Mouse (Mus musculus) midbrain, embryonic 16.5 days (tissue): Measurements from ENCODE around the gene Cox19. TPM values are rescaled to one million over a fixed set of nuclear protein-coding genes. Genes with fewer than 3 reads are reported as not detected.

ENCODE experiments used
- ATAC-seq: fragments of 200-750 bp; cut with Nextera tagmentation; 2 replicates; pipeline ENCODE4 v1.8.0; 2017; ENCODE audit warnings: moderate TSS enrichment
- H3K27ac ChIP-seq: fragments of 300-500 bp; sonication (generic); 2 replicates; pipeline ENCODE4 v1.5.1; 2014; ENCODE audit warnings: mild to moderate bottlenecking, low read length, mixed read lengths
- H3K27me3 ChIP-seq: fragments of 300-500 bp; sonication (generic); 2 replicates; pipeline ENCODE4 v1.6.1; 2014; ENCODE audit warnings: low read depth, low read length, mixed read lengths; ENCODE audit not compliant: control insufficient read depth, insufficient read depth
- H3K36me3 ChIP-seq: fragments of 300-500 bp; sonication (generic); 2 replicates; pipeline ENCODE4 v1.6.1; 2014; ENCODE audit warnings: mild to moderate bottlenecking, low read length, moderate library complexity, mixed read lengths; ENCODE audit not compliant: control insufficient read depth, insufficient read depth
- H3K4me1 ChIP-seq: fragments of 300-500 bp; sonication (generic); 2 replicates; pipeline ENCODE4 v1.6.1; 2014; ENCODE audit warnings: mild to moderate bottlenecking, low read length, mixed read lengths; ENCODE audit not compliant: control insufficient read depth, insufficient read depth
- H3K4me2 ChIP-seq: fragments of 300-500 bp; sonication (generic); 2 replicates; pipeline ENCODE4 v1.6.1; 2014; ENCODE audit warnings: mild to moderate bottlenecking, low read length, mixed read lengths
- H3K4me3 ChIP-seq: fragments of 300-500 bp; sonication (generic); 2 replicates; pipeline ENCODE4 v1.5.1; 2014; ENCODE audit warnings: low read depth, mild to moderate bottlenecking, low read length, moderate library complexity, mixed read lengths
- H3K9ac ChIP-seq: fragments of 300-500 bp; sonication (generic); 2 replicates; pipeline ENCODE4 v1.6.1; 2014; ENCODE audit warnings: low read depth, low read length, mixed read lengths
- H3K9me3 ChIP-seq: fragments of 300-500 bp; sonication (generic); replicated peaks from 2 replicates; pipeline ENCODE4 v1.6.1; 2014; ENCODE audit warnings: mild to moderate bottlenecking, low read length, mixed read lengths; ENCODE audit not compliant: control insufficient read depth, poor library complexity, severe bottlenecking
- WGBS: fragments of 180-500 bp; shearing (Covaris S2); extraction: QIAGEN DNeasy Blood & Tissue Kit; methylation state at CpG from one replicate; pipeline ENCODE4 v1.1.7; 2014; 5-methylcytosine and 5-hydroxymethylcytosine counted together
- polyA plus RNA-seq: library from polyadenylated mRNA; unstranded; fragments of >200 nt; fragmentation: Nextera tagmentation; extraction: Ambion mirVana; gene quantifications from 2 replicates; pipeline ENCODE4 v1.2.1, GENCODE M21; 2015

The Cox19 gene
- polyA plus RNA-seq, 1 experiment from 2014 or later: 102 TPM

DNA sequence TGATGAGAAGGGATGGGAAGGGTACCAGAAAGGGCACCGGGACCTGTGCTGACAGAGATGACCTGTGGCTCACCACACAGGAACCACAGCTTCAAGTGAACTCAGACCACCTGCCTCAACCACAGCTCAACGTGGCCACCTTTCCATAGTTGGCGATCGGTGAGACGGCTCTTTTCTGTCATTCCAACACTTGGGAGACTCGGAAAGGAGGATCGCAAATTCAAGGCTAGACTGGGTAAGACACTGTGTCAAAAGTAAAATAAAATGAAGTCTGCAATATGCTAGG, 27.0 kb upstream of the Cox19 start:
- Histone ChIP-seq H3K4me1 (peaks cover 10% of the 10 kb centered on the region; the same call in 1 of the 2 replicates), H3K9me3 (no peaks in the 10 kb centered on the region), H3K27me3 (no peaks in the 10 kb centered on the region), H3K27ac (no peak overlapping the region), H3K4me2 (no peak overlapping the region), H3K4me3 (no peak overlapping the region), H3K9ac (no peak overlapping the region), H3K36me3 (no peaks in the 10 kb centered on the region)
- ATAC-seq: no peak
- 90% methylated on average over 7 of the region's 7 CpGs for WGBS

DNA sequence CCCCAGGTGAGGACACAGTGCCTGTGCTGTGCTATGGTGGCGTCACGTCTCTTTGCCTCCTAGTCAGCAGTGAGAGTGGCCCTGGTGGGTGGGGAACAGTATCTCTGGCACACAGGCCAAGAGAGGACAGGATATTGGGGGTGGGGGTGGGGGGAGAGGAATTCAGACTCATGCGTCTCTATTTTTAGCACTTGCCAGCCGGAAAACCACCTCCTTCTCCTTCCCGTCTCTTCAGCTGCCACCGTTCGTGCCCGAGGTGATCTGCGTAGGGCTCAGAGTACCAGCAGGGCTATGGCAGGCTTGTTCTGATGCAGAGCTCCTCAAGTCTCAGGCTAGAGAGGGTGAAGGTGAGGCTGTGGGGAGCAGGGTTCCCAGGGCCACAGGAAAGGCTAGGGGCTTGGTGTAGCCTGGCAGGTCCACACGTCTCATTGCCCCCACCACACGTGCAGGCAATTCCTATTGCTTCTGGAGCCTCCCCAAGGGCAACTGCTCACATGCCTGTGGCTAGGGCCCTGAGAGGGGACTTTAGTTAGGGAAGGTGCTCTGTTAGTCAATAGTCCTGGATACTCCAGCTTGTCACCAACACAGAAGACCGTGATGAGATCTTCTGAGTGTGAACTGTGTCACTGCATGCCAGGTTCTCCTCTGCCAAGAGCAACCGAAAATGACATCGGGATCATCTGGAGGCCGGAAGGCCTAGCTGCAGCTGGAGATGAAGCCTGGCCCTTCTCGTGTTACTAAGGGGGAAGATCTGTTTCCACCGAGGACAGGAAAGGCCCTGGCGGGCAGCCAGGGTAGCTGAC, 26.5 kb upstream of the Cox19 start, which contains the start of gene Gpr146:
TSS of gene Gpr146 (plus strand) at position 230 of the 803 bp plus-strand sequence.
- H3K27me3 ChIP-seq: no peaks in the 10 kb centered on the region
- H3K9me3 ChIP-seq: no peaks in the 10 kb centered on the region
- H3K36me3 ChIP-seq: no peaks in the 10 kb centered on the region
- no peak within 1 kb of the TSS for H3K9ac ChIP-seq
- no peak within 1 kb of the TSS for H3K4me3 ChIP-seq
- ATAC-seq: no peak
- H3K4me2 ChIP-seq: no peak within 1 kb of the TSS
- WGBS: 86% methylated on average over 18 of the region's 18 CpGs
- H3K27ac ChIP-seq: no peak within 1 kb of the TSS; the same call in 1 of the 2 replicates
- H3K4me1 ChIP-seq: peaks cover 14% of the 10 kb centered on the region

DNA sequence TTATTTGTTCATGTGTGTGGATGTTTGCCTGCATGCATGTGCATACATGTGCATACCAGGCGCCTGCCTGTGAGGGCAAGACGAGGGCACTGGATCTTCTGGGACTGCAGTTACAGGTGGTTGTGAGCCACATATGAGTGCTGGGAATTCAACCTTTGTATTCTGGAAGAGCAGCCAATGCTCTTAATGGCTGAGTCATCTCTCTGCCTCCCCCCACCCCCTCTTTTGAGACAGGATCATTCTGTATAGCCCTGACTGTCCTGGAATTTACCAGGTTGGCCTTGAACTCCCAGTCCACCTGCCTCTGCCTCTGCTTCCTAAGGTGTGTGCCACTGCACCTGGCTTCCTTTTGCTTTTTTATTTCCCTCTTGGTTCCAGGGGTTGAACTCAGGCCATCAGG, 23.6 kb upstream of the Cox19 start:
- no peak for ATAC-seq
- WGBS: 85% methylated on average over 2 of the region's 2 CpGs

DNA sequence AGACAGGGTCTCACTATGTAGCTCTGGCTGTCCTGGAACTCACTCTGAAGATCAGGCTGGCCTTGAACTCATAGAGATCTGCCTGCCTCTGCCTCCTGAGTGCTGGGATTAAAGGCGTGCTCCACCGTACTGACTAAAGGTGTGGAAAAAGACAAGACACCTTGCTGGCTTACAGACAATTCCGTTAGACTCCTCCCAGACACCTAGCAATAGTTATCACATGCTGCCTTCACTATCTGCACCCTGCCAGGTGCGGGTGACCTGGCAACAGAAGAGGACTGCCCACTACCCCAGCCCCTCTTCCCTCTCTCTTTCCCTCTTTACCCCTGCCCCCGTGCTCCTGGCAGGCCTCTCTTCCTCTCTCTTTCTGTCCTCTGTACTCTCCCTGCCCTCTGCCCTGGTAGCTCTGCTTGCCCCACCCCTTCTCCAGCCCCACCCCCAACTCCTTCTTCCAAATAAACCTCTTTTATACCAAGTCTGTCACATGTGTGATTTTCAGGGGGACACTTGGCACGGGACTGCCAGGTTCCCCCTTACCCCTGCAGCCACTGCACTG, 22.7 kb upstream of the Cox19 start:
- no peaks in the 10 kb centered on the region for H3K9me3 ChIP-seq
- no peaks in the 10 kb centered on the region for H3K36me3 ChIP-seq
- WGBS: 83% methylated on average over 6 of the region's 6 CpGs
- no peak overlapping the region for H3K4me2 ChIP-seq
- no peaks in the 10 kb centered on the region for H3K27me3 ChIP-seq
- no peak overlapping the region for H3K27ac ChIP-seq
- no peak for ATAC-seq
- H3K9ac ChIP-seq: no peak overlapping the region
- no peak overlapping the region for H3K4me3 ChIP-seq
- H3K4me1 ChIP-seq: peaks cover 20% of the 10 kb centered on the region

More for the DNA sequence above, 23.6 kb upstream of the Cox19 start:
- Histone ChIP-seq H3K4me1 (peaks cover 20% of the 10 kb centered on the region), H3K4me2 (no peak overlapping the region), H3K27me3 (no peaks in the 10 kb centered on the region), H3K36me3 (no peaks in the 10 kb centered on the region), H3K27ac (no peak overlapping the region), H3K4me3 (no peak overlapping the region), H3K9me3 (no peaks in the 10 kb centered on the region), H3K9ac (no peak overlapping the region)

DNA sequence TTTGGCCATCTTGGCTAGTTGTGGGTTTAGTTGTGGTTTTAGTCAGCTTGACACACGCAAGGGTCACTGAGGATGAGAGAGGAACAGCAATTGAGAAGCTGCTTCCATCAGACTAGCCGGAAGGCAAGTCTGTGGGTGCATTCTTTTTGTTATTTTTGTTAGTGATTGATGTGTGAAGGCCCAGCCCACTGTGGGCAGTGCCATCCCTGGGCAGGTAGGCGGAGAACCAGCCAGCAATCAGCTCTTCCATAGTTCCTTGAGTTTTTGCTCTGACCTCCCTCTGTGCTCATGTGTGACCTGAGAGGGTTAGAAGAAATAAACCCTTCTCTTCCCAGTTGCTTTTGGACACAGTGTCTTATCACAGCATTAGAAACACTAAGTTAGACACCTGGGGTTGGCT, 21.9 kb upstream of the Cox19 start:
- peaks cover 20% of the 10 kb centered on the region for H3K4me1 ChIP-seq
- H3K27me3 ChIP-seq: no peaks in the 10 kb centered on the region
- WGBS: 90% methylated on average over 3 of the region's 3 CpGs
- no peak overlapping the region for H3K9ac ChIP-seq
- no peaks in the 10 kb centered on the region for H3K36me3 ChIP-seq
- no peak for ATAC-seq
- H3K4me2 ChIP-seq: peak overlapping the region; percentile 87
- H3K4me3 ChIP-seq: no peak overlapping the region
- H3K9me3 ChIP-seq: no peaks in the 10 kb centered on the region
- H3K27ac ChIP-seq: no peak overlapping the region

DNA sequence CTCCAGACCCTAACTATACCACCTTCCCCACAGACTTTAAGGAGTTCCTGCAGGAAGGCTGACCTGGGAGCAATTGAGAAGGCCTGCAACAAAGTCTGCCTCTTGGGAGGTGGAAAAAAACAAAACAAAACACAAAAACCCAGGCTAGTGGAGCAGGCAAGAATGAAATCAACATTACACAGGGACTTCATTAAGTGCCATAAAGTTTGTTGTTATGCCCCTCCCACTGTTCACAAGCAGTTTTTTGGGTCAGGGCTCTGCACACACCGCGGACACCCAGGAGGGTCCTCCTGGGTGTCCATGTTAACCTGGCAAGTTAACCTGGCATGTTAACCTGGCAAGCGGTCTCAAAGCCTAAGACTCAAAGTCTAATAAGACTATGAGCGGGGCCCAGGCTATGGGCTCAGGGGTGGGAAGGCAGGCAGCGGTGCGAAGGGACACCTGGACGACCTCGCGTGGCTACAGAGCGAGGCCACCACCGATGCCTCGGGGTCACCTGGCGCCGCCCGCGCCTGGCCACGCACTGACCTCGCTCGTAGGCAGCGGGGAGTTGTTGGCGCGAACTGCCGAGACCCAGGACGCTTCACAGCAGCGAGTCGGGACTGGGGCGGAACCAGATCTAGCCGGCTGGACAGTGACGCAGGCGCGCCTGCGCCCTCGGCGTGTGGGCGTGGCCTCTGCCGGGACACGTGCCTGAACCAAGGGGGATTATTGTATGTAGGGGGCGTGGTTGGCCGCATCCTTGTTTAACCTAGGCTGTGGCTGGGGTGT, 20.6 kb upstream of the Cox19 start:
- H3K4me3 ChIP-seq: peak overlapping the region; percentile 75
- peak; percentile 92 for ATAC-seq
- peaks cover 20% of the 10 kb centered on the region for H3K4me1 ChIP-seq
- no peaks in the 10 kb centered on the region for H3K36me3 ChIP-seq
- 2% methylated on average over 39 of the region's 39 CpGs for WGBS
- H3K4me2 ChIP-seq: peak overlapping the region; percentile 87
- H3K27ac ChIP-seq: peak overlapping the region; percentile 79
- H3K9ac ChIP-seq: peak overlapping the region; percentile 89
- H3K9me3 ChIP-seq: no peaks in the 10 kb centered on the region
- H3K27me3 ChIP-seq: no peaks in the 10 kb centered on the region

DNA sequence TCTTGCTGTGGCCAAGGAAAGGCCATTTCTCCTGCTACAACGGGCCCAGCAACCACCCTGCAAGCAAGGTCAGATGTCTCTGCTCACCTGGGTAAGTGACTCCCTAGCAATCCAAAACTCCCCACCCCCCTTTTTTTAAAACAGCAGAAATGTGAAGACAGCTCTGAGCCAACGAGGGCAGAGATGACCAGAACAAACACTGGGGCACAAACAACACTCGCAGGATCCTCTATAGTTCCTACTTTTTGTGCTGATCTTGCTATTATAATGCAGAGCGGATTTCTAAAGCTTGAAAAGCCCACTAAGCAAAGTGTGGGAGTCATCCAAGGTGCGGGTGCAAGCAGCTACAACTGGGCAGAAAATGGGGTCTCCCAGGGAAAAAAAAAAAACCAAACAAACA, 19.9 kb upstream of the Cox19 start:
- Histone ChIP-seq H3K9ac (0 out of 2 replicates have a peak overlapping the region, but pooled peaks have one; percentile 34), H3K27ac (no peak overlapping the region)

DNA sequence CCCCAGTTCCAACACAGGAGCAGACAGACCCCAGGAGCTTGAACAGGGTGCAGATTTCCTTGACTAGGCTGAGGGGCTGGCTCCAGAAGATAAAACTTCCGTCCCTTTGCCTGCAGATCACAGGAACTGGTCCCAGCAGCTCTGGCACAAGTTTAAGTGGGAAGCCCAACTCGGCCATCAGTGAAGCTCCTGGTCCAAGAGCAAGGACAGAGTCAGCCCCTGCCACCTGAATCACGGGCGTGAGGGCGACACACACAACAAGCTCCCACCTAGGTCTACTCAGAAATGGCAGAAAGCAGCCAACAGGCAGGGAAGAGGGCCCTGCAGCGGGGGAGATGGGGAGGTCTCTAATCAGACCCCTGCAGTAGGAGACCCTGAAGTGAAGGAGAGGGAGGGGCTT, 19.1 kb upstream of the Cox19 start:
- Histone ChIP-seq H3K27ac (no peak overlapping the region), H3K4me1 (peaks cover 20% of the 10 kb centered on the region), H3K36me3 (no peaks in the 10 kb centered on the region), H3K4me3 (no peak overlapping the region), H3K4me2 (no peak overlapping the region), H3K9ac (peak overlapping the region; percentile 34; the same call in 1 of the 2 replicates), H3K27me3 (no peaks in the 10 kb centered on the region), H3K9me3 (no peaks in the 10 kb centered on the region)
- no peak for ATAC-seq
- WGBS: 91% methylated on average over 6 of the region's 6 CpGs

More for the DNA sequence above, 19.9 kb upstream of the Cox19 start:
- ATAC-seq: no peak
- WGBS: 57% methylated on average over 5 of the region's 5 CpGs
- peaks cover 20% of the 10 kb centered on the region for H3K4me1 ChIP-seq
- H3K36me3 ChIP-seq: no peaks in the 10 kb centered on the region
- peak overlapping the region; percentile 87 for H3K4me2 ChIP-seq
- H3K4me3 ChIP-seq: peak overlapping the region; percentile 75
- H3K9me3 ChIP-seq: no peaks in the 10 kb centered on the region
- no peaks in the 10 kb centered on the region for H3K27me3 ChIP-seq
